Mouse (Mus musculus): ENCODE results near the gene AC131692.1.
A peak's percentile ranks its signal among the peaks of the same experiment; 100 is the strongest.

The AC131692.1 gene

GRCm38 (mm10) chr19:6094119-6094518 is at the start of gene AC131692.1:
Gene AC131692.1 (plus strand): TSS chr19:6094419.
- no peak for DNase-seq (ENCODE audit: low spot score)

- DNase-seq (ENCODE audit: low spot score), result no peak
Measured at GRCm38 (mm10) chr19:6045366-6046293, 48.6 kb upstream of the AC131692.1 start.

DNA sequence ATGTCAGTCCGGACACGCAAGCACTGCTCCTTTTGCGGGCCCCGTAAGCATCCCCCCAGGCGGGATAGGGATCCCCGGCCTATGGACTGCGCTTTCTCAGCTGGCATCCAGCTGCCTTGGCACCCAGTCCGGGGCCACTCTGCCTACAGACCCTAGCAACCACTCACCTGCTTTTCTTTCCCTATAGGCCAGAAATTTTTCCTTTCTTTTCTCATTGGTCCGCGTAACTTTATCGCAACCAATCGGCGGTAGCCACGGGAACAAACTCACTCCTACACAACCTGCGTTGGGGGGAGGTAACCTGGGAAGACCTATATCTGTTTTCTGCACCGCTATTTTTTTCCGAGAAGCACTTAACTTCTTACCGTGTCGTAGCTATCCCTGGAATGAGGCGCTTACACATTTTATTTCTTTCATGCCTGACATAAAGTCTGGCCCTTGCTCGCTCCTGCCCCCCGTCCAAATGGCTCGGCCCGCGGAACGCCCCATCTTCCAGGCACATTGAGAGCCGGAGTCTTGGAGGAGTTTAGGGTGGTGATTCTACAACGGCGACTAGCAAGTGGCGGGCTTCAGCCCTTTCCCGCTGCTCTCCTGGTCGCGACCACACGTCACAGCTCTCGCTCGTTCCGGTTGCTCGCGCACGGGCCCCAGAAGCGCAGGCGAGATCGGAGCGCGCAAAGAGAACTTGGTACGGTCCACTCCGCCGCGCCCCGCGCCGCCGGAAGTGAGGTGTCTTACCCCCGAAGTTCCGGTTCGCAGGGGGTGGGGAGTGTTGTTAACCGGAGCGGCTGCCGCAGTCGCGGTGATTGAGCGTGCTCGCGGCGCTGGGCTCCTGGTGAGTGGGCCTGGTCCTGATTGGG is 47.7 kb upstream of the AC131692.1 start, which contains the start of gene Syvn1:
Syvn1 (plus strand) TSS at position 283 of the 860 bp plus-strand sequence.
- DNase-seq (ENCODE audit: low spot score), result peak; percentile 97

- DNase-seq (ENCODE audit: low spot score), result peak; percentile 61
Measured at GRCm38 (mm10) chr19:6047154-6047898, 46.9 kb upstream of the AC131692.1 start.

DNA sequence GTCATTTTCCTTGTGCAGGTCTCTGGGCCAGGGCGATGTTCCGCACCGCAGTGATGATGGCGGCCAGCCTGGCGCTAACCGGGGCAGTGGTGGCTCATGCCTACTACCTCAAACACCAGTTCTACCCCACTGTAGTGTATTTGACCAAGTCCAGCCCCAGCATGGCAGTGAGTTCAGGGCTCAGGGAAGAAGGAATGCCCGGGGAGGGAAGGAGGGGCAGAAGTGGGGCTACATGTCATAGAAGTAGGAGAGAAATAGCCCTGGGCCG is 46.4 kb upstream of the AC131692.1 start:
- no peak for DNase-seq (ENCODE audit: low spot score)

DNA sequence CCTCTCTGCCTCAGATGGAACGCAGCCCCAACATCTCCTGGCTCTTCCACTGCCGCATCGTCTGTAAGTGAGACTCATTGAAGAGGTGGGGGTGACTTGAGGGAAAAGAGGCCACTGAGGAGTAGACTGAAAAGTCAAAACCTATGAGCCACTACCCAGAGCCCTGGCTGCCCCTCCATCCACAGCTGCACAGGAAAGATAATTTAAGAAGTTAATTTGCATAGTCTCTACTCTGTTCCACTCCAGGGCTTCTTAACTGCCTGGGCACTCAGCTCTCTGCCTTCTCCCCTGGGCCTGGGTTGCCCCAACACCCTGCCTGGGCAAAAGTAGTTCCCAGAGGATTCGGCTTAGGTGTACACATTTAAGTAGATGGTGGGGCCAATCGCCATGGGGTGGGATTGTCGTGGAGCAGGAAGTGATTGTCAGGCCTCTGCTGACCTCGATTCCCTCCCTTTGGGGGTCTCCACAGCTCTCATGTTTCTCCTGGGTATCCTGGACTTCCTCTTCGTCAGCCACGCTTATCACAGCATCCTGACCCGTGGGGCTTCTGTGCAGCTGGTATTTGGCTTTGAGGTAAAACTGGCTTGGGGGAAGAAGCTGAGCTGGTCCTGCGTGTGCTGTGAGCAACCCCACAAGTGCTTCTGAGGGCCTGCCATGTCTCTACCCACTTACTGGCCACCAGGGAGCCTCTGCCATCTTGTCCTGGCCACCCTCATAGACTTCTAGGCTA is 45.4 kb upstream of the AC131692.1 start:
- no peak for DNase-seq (ENCODE audit: low spot score)

DNA sequence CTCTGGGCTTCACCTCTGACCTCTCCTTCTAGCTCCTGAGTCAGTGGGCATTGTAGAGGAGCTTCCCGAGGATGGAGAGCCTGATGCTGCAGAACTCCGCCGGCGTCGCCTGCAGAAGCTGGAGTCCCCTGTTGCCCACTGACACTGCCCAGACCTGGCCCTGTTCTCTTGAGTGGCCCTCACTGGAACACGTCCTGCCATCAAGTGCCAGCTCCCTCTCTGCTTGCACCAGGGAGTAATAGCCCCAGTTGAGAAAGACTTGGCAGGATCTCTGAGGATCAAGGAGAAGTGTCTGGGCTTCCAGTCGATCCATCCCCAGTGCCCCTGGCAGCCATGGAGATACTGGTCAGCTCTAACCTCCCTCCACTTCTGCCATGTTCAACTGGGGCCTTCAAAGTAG is 41.7 kb upstream of the AC131692.1 start:
- DNase-seq (ENCODE audit: low spot score), result no peak

DNA sequence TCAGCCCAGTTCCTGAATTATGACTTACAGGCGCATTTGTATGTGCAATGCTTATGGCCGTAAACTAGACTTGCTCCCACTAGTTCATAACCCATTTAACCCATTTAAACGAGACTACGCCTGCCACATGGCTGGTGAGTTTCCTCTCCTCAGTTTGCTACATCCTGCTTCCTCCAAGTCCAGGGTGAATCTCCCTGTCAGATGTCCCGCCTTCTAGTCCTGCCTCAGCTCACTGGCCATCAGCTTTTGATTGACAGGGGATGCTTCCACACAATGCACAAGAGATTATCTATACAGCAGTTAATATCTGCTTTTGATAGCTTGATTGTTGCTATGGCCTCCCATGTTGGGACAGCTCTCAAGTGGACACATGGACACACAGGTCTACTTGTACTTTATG is 39.9 kb upstream of the AC131692.1 start:
- peak; percentile 52 for DNase-seq (ENCODE audit: low spot score)

DNA sequence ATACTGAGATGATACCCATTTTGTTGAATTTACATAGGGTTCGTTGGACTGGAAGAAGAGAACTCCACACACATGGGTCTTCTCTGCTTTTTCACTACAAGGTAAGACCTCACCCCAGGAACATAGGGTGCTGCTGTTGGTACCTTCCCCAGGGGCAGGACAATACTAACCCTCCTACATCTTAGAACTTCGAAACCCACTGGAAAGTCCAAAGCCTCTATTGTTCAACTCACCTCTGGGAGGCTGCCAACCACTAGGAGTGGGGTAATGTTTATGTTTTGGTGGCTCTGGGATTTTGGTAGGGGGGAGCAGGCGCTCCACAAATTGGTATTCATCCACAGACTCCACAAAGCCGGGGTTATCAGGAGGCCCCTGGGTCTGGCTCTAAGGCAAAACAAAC is 37.5 kb upstream of the AC131692.1 start:
- DNase-seq (ENCODE audit: low spot score), result no peak

GRCm38 (mm10) chr19:6057313-6058096 is 36.7 kb upstream of the AC131692.1 start, which contains the start of the genes Mrpl49 and Fau:
Gene Mrpl49 (minus strand): TSS chr19:6057785.
Gene Fau (plus strand): TSS chr19:6057844.
- DNase-seq (ENCODE audit: low spot score), result peak; percentile 99

DNA sequence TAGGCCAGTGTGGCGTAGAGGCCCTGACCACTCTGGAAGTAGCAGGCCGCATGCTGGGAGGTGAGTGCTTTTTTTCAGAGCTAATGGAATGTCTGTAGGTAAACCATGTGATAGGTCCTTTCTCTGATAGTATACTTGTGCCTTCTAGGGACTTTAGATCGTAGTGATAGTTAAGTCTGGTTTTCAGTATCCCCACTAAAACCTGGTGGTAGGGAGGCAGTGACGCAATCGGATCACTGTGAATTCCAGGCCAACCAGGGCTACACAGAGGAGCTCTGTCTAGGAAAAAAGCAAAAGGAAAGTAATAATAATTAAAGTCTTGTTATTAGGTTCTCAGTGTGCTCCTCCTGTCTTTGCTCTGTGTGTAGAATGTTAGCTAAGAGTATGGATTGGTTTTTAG is 35.7 kb upstream of the AC131692.1 start:
- DNase-seq (ENCODE audit: low spot score), result peak; percentile 51

DNA sequence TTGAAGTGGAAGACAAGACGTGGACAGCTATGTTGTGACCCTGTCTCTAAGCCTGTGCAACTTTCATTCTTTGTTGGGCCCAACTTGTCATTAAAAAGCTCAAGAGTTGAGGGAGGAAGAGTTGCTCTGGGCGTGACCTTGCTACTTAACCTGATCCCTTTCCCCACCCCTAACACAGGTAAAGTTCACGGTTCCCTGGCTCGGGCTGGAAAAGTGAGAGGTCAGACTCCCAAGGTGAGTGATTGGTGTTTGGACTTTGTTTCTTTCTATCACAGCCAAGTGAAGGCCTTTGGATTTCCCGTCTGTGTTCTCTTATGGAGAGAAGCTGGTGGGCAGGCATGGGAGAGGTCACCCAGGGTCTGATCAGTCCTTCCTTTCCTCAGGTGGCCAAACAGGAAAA is 35.3 kb upstream of the AC131692.1 start:
- DNase-seq (ENCODE audit: low spot score), result no peak

GRCm38 (mm10) chr19:6061021-6061533 is 33.1 kb upstream of the AC131692.1 start, which contains the start of gene Znhit2:
Gene Znhit2 (plus strand): TSS chr19:6061192.
- peak; percentile 97 for DNase-seq (ENCODE audit: low spot score)

DNA sequence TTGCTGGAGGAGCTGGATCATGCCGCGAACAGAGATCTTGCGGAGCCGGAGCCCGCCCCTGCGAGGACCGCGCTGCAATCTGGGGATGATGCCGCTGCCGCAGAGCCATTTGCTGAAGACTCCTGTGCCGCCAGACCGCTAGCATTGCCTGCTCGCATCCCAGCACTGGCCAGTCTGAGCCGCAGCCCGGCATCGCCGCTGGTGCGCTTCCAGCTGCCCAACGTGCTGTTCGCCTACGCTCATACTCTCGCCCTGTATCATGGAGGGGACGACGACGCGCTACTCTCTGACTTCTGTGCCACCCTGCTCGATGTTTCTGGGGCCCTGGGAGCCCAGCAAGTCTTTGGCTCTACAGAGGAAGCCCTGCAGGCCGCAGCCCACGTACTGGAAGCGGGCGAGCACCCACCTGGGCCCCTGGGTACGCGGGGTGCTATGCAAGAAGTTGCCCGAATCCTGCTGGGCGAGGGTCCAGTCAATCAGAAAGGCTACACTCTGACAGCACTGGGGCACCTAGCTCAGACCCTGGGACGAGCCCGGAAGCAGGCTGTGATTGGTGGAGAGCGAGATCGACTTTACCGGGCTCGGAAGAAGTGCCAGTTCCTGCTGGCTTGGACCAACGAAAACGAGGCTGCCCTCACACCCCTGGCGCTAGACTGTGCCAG is 32.4 kb upstream of the AC131692.1 start:
- DNase-seq (ENCODE audit: low spot score), result peak; percentile 66

- DNase-seq (ENCODE audit: low spot score), result no peak
Measured at GRCm38 (mm10) chr19:6062418-6062817, 31.8 kb upstream of the AC131692.1 start.

GRCm38 (mm10) chr19:6063081-6063480 is 31.1 kb upstream of the AC131692.1 start:
- no peak for DNase-seq (ENCODE audit: low spot score)

DNA sequence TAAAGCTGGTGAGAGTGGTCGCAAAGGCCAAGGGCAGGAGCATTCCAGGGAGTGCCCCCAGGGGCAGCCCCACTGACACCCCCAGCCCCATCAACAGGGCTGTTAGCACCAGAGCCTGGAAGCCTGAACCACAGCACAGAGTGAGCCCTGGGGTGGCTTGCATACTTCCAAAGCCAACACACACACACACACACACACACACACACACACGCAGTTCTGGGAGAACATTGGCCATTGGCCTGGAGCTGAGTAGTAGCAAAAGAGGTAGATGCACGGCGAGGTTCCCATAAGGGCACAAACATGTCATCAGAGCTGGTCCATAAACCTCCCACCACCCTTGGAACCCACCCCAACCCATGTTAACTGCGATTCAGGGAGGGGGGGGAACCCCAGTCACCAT is 27.6 kb upstream of the AC131692.1 start:
- no peak for DNase-seq (ENCODE audit: low spot score)

GRCm38 (mm10) chr19:6067011-6067723 is 27.1 kb upstream of the AC131692.1 start:
- peak; percentile 90 for DNase-seq (ENCODE audit: low spot score)
